Mouse (Mus musculus) forebrain, embryonic 12.5 days (tissue): Measurements from ENCODE around the gene Gm2663. TPM values are rescaled to one million over a fixed set of nuclear protein-coding genes. Genes with fewer than 3 reads are reported as not detected.
"Not testable (repeated sequence)": the region's sequence is repeated elsewhere in the genome, so short reads cannot be mapped to it uniquely, and the experiment has no call there.

ENCODE experiments used
- ATAC-seq: fragments of 200-750 bp; cut with Nextera tagmentation; 2 replicates; pipeline ENCODE4 v1.8.0; 2017; ENCODE audit warnings: moderate TSS enrichment; ENCODE audit not compliant: low FRiP score
- H3K27ac ChIP-seq: fragments of 300-500 bp; sonication (generic); 2 replicates; pipeline ENCODE4 v1.5.1; 2016; ENCODE audit warnings: mild to moderate bottlenecking
- H3K27me3 ChIP-seq: fragments of 300-500 bp; sonication (generic); 2 replicates; pipeline ENCODE4 v1.6.1; 2016; ENCODE audit warnings: mild to moderate bottlenecking
- H3K36me3 ChIP-seq: fragments of 300-500 bp; sonication (generic); replicated peaks from 2 replicates; pipeline ENCODE4 v1.6.1; 2016; ENCODE audit warnings: mild to moderate bottlenecking
- H3K4me1 ChIP-seq: fragments of 300-500 bp; sonication (generic); 2 replicates; pipeline ENCODE4 v1.6.1; 2016
- H3K4me2 ChIP-seq: fragments of 300-500 bp; sonication (generic); 2 replicates; pipeline ENCODE4 v1.6.1; 2016; ENCODE audit warnings: mild to moderate bottlenecking, moderate library complexity
- H3K4me3 ChIP-seq: fragments of 300-500 bp; sonication (generic); replicated peaks from 2 replicates; pipeline ENCODE4 v1.5.1; 2016; ENCODE audit warnings: mild to moderate bottlenecking
- H3K9ac ChIP-seq: fragments of 300-500 bp; sonication (generic); 2 replicates; pipeline ENCODE4 v1.6.1; 2016; ENCODE audit warnings: mild to moderate bottlenecking
- H3K9me3 ChIP-seq: fragments of 300-500 bp; sonication (generic); 2 replicates; pipeline ENCODE4 v1.6.1; 2016
- WGBS: fragments of 180-500 bp; shearing (Covaris S2); methylation state at CpG from one replicate; pipeline ENCODE4 v1.1.7; 2016; 5-methylcytosine and 5-hydroxymethylcytosine counted together
- polyA plus RNA-seq: library from polyadenylated mRNA; unstranded; fragments of >200 nt; fragmentation: Nextera tagmentation; extraction: Ambion mirVana; gene quantifications from 2 replicates; pipeline ENCODE4 v1.2.1, GENCODE M21; 2016

Gene Gm2663
- polyA plus RNA-seq, 1 experiment from 2014 or later: not detected

- no peaks in the 10 kb centered on the region for H3K9me3 ChIP-seq
- no peaks in the 10 kb centered on the region for H3K27me3 ChIP-seq
- H3K27ac ChIP-seq: no peak overlapping the region
- WGBS: 80% methylated on average over 2 of the region's 2 CpGs
- no peaks in the 10 kb centered on the region for H3K36me3 ChIP-seq
- H3K4me2 ChIP-seq: no peak overlapping the region
- no peak overlapping the region for H3K4me3 ChIP-seq
- H3K9ac ChIP-seq: no peak overlapping the region
- ATAC-seq: no peak
- H3K4me1 ChIP-seq: no peaks in the 10 kb centered on the region
These were observed 19.9 kb upstream of the Gm2663 start for GRCm38 (mm10) chr6:41019140-41019539.

GRCm38 (mm10) chr6:41018629-41019028, 19.4 kb upstream of the Gm2663 start:
- no peak overlapping the region for H3K4me2 ChIP-seq
- no peaks in the 10 kb centered on the region for H3K36me3 ChIP-seq
- no peak overlapping the region for H3K9ac ChIP-seq
- no peak overlapping the region for H3K27ac ChIP-seq
- no peaks in the 10 kb centered on the region for H3K27me3 ChIP-seq
- H3K4me3 ChIP-seq: no peak overlapping the region
- no peaks in the 10 kb centered on the region for H3K4me1 ChIP-seq
- no peaks in the 10 kb centered on the region for H3K9me3 ChIP-seq
- ATAC-seq: no peak
- 80% methylated on average over 2 of the region's 2 CpGs for WGBS

GRCm38 (mm10) chr6:41015065-41015464, 15.8 kb upstream of the Gm2663 start:
- H3K4me2 ChIP-seq: no peak overlapping the region
- H3K9ac ChIP-seq: no peak overlapping the region
- H3K4me1 ChIP-seq: no peaks in the 10 kb centered on the region
- 74% methylated on average over 4 of the region's 4 CpGs for WGBS
- no peak overlapping the region for H3K4me3 ChIP-seq
- no peaks in the 10 kb centered on the region for H3K9me3 ChIP-seq
- H3K27ac ChIP-seq: no peak overlapping the region
- ATAC-seq: no peak
- H3K27me3 ChIP-seq: no peaks in the 10 kb centered on the region
- H3K36me3 ChIP-seq: no peaks in the 10 kb centered on the region

- not testable (repeated sequence) for H3K27ac ChIP-seq, H3K27me3 ChIP-seq, H3K9me3 ChIP-seq, H3K4me1 ChIP-seq, H3K36me3 ChIP-seq, H3K4me2 ChIP-seq, H3K4me3 ChIP-seq, ATAC-seq, H3K9ac ChIP-seq
- WGBS: 90% methylated on average over 2 of the region's 2 CpGs
These were observed 34.8 kb downstream of the Gm2663 start, which contains the start of gene 1810009J06Rik for GRCm38 (mm10) chr6:40964454-40964853. 1810009J06Rik (plus strand) TSS chr6:40964754.

GRCm38 (mm10) chr6:40953716-40954115, 45.6 kb downstream of the Gm2663 start:
- H3K36me3 ChIP-seq: no peaks in the 10 kb centered on the region
- H3K4me3 ChIP-seq: no peak overlapping the region
- no peaks in the 10 kb centered on the region for H3K9me3 ChIP-seq
- no peak overlapping the region for H3K4me2 ChIP-seq
- no peak overlapping the region for H3K27ac ChIP-seq
- ATAC-seq: no peak
- no peaks in the 10 kb centered on the region for H3K4me1 ChIP-seq
- WGBS: 82% methylated on average over 2 of the region's 2 CpGs
- no peak overlapping the region for H3K9ac ChIP-seq
- no peaks in the 10 kb centered on the region for H3K27me3 ChIP-seq

- Histone ChIP-seq H3K9ac (no peak within 1 kb of the TSS), H3K9me3 (no peaks in the 10 kb centered on the region), H3K27ac (no peak within 1 kb of the TSS), H3K4me3 (no peak within 1 kb of the TSS), H3K27me3 (no peaks in the 10 kb centered on the region), H3K36me3 (no peaks in the 10 kb centered on the region), H3K4me1 (no peaks in the 10 kb centered on the region), H3K4me2 (no peak within 1 kb of the TSS)
- ATAC-seq: no peak
These were observed 47.5 kb downstream of the Gm2663 start, which contains the start of gene Gm4744 for GRCm38 (mm10) chr6:40951770-40952169. Gm4744 (minus strand) TSS chr6:40951870.

Other genes with a start within 250 kb of the Gm2663 start
- gene Moxd2, start 112.0 kb downstream of the Gm2663 start, polyA plus RNA-seq: not detected in 2 replicates
- gene Prss58, start 99.1 kb downstream of the Gm2663 start, polyA plus RNA-seq: not detected in 2 replicates
- gene 1700074P13Rik, start 58.9 kb downstream of the Gm2663 start, polyA plus RNA-seq: not detected in 2 replicates
- gene Gm4744, start 47.6 kb downstream of the Gm2663 start, polyA plus RNA-seq: not detected in 2 replicates
- not detected in 2 replicates for gene 1810009J06Rik, start 34.7 kb downstream of the Gm2663 start, polyA plus RNA-seq
- gene 2210010C04Rik, start 36.0 kb upstream of the Gm2663 start, polyA plus RNA-seq: not detected in 2 replicates